Mouse (Mus musculus): Measurements from ENCODE around the gene Hyls1.

Gene Hyls1

GRCm38 (mm10) chr9:35516182-35516581, 54.0 kb downstream of the Hyls1 start:
- in situ Hi-C loops (cut with MboI, MseI) = no loop called here

GRCm38 (mm10) chr9:35513900-35514299, 56.3 kb downstream of the Hyls1 start:
- in situ Hi-C loops (cut with MboI, MseI) = no loop called here
